Mouse (Mus musculus): ENCODE results near the gene Qtrt1. TPM values are rescaled to one million over a fixed set of nuclear protein-coding genes. Genes with fewer than 3 reads are reported as not detected.

The Qtrt1 gene
- polyA plus RNA-seq, 1 experiment: 23.7 TPM

- Histone ChIP-seq H3K4me1 (ENCODE audit: control insufficient read depth, insufficient read depth, low read length) (peaks cover 36% of the 10 kb centered on the region), H3K4me3 (ENCODE audit: insufficient read depth, low read depth, low read length) (no peak overlapping the region), H3K27me3 (replicated peaks; ENCODE audit: control insufficient read depth, insufficient read depth, low read length) (no peaks in the 10 kb centered on the region), H3K27ac (ENCODE audit: insufficient read depth, low read depth, low read length) (no peak overlapping the region), H3K36me3 (ENCODE audit: control insufficient read depth, insufficient read depth, low read length) (no peaks in the 10 kb centered on the region)
- DNase-seq: no peak
- 77% methylated on average over 3 of the region's 3 CpGs for WGBS
- TF ChIP-seq CTCF (conservative IDR thresholded peaks at IDR 0.05; ENCODE audit: insufficient read depth, insufficient read length, low read depth, low read length): no peak
- no peak for TF ChIP-seq POLR2A (IDR thresholded peaks at IDR 0.05; ENCODE audit: low read depth, low read length)
Measured at GRCm38 (mm10) chr9:21438219-21438618, 26.6 kb downstream of the Qtrt1 start.

DNA sequence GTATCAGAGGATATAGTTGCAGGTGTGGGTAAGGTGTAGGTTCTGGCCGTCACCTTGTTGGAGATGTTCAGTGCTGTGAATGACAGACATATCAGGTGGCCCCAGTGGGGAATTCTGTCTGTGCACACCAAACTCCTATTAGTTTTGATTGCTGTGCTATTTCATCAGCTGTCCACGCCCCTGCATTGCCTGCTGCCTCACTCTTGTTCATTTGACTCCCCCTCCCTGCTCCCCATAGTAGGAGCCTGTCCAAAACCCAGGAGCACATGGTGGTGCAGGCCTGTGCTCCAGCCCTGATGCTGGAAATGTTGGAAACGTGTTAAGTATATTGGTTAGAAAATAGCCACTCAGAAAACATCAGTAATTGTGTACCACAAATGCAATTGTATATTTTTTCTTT, 27.8 kb downstream of the Qtrt1 start:
- TF ChIP-seq POLR2A (IDR thresholded peaks at IDR 0.05; ENCODE audit: low read depth, low read length) (no peak), CTCF (conservative IDR thresholded peaks at IDR 0.05; ENCODE audit: insufficient read depth, insufficient read length, low read depth, low read length) (no peak)
- Histone ChIP-seq H3K4me1 (ENCODE audit: control insufficient read depth, insufficient read depth, low read length) (peaks cover 34% of the 10 kb centered on the region), H3K4me3 (ENCODE audit: insufficient read depth, low read depth, low read length) (no peak overlapping the region), H3K27me3 (replicated peaks; ENCODE audit: control insufficient read depth, insufficient read depth, low read length) (no peaks in the 10 kb centered on the region), H3K27ac (ENCODE audit: insufficient read depth, low read depth, low read length) (no peak overlapping the region; the same call in 1 of the 2 replicates), H3K36me3 (ENCODE audit: control insufficient read depth, insufficient read depth, low read length) (no peaks in the 10 kb centered on the region)
- DNase-seq: no peak
- 71% methylated on average over 3 of the region's 3 CpGs for WGBS

DNA sequence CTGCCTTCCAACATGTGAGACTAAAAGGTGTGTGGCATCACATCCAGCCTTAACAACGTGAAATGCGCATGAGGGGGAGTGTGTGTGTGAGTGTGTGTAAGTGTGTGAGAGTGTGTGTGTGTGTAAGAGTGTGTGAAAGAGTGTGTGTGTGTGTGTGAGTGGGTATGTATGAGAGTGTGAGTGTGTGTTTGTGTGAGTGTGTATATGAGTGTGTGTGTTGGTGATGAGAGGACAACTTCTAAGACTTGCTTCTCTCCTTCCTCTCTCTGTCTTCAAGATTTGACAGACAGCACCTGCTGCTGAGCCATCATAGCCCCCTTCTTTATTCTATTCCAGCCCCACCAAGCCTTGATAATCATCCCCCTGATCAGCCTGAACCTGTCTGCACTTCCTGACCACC, 28.3 kb downstream of the Qtrt1 start:
- DNase-seq: no peak
- no peaks in the 10 kb centered on the region for H3K36me3 ChIP-seq (ENCODE audit: control insufficient read depth, insufficient read depth, low read length)
- H3K4me1 ChIP-seq (ENCODE audit: control insufficient read depth, insufficient read depth, low read length): peaks cover 34% of the 10 kb centered on the region
- no peak for TF ChIP-seq POLR2A (IDR thresholded peaks at IDR 0.05; ENCODE audit: low read depth, low read length)
- no peak for TF ChIP-seq CTCF (conservative IDR thresholded peaks at IDR 0.05; ENCODE audit: insufficient read depth, insufficient read length, low read depth, low read length)
- no peak overlapping the region for H3K4me3 ChIP-seq (ENCODE audit: insufficient read depth, low read depth, low read length)
- H3K27ac ChIP-seq (ENCODE audit: insufficient read depth, low read depth, low read length): no peak overlapping the region
- no peaks in the 10 kb centered on the region for H3K27me3 ChIP-seq (replicated peaks; ENCODE audit: control insufficient read depth, insufficient read depth, low read length)
- WGBS: 88% methylated on average over 2 of the region's 2 CpGs

- DNase-seq: no peak
- Histone ChIP-seq H3K36me3 (ENCODE audit: control insufficient read depth, insufficient read depth, low read length) (no peaks in the 10 kb centered on the region), H3K27ac (ENCODE audit: insufficient read depth, low read depth, low read length) (no peak overlapping the region), H3K4me1 (ENCODE audit: control insufficient read depth, insufficient read depth, low read length) (peaks cover 31% of the 10 kb centered on the region), H3K27me3 (replicated peaks; ENCODE audit: control insufficient read depth, insufficient read depth, low read length) (no peaks in the 10 kb centered on the region), H3K4me3 (ENCODE audit: insufficient read depth, low read depth, low read length) (no peak overlapping the region)
- TF ChIP-seq POLR2A (IDR thresholded peaks at IDR 0.05; ENCODE audit: low read depth, low read length) (no peak), CTCF (conservative IDR thresholded peaks at IDR 0.05; ENCODE audit: insufficient read depth, insufficient read length, low read depth, low read length) (no peak)
Measured at GRCm38 (mm10) chr9:21440387-21440786, 28.8 kb downstream of the Qtrt1 start.

DNA sequence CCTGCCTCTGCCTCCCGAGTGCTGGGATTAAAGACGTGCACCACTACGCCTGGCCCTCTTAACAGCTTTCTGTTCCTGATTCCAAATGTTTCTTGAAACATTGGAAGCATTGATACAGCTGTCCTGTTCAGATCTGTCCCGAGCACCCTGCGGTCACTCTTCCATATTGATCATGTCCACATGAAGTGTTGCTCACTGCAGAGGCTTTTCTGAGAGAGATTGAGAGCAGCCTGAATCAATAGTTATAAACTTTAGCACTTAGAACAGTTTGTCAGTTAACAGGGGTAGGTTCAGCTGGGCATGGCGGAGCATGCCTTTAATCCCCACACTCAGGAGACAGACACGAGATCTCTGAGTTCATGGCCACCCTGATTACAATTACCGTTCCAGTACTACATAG, 32.2 kb downstream of the Qtrt1 start:
- H3K4me3 ChIP-seq (ENCODE audit: insufficient read depth, low read depth, low read length): no peak overlapping the region
- no peak for DNase-seq
- H3K36me3 ChIP-seq (ENCODE audit: control insufficient read depth, insufficient read depth, low read length): no peaks in the 10 kb centered on the region
- H3K27ac ChIP-seq (ENCODE audit: insufficient read depth, low read depth, low read length): no peak overlapping the region
- peaks cover 5% of the 10 kb centered on the region for H3K4me1 ChIP-seq (ENCODE audit: control insufficient read depth, insufficient read depth, low read length)
- TF ChIP-seq POLR2A (IDR thresholded peaks at IDR 0.05; ENCODE audit: low read depth, low read length): no peak
- TF ChIP-seq CTCF (conservative IDR thresholded peaks at IDR 0.05; ENCODE audit: insufficient read depth, insufficient read length, low read depth, low read length): no peak
- 94% methylated on average over 8 of the region's 8 CpGs for WGBS
- no peaks in the 10 kb centered on the region for H3K27me3 ChIP-seq (replicated peaks; ENCODE audit: control insufficient read depth, insufficient read depth, low read length)

GRCm38 (mm10) chr9:21444574-21444973, 32.9 kb downstream of the Qtrt1 start:
- 53% methylated on average over 4 of the region's 4 CpGs for WGBS
- no peak for DNase-seq
- Histone ChIP-seq H3K27me3 (replicated peaks; ENCODE audit: control insufficient read depth, insufficient read depth, low read length) (no peaks in the 10 kb centered on the region), H3K27ac (ENCODE audit: insufficient read depth, low read depth, low read length) (no peak overlapping the region), H3K4me3 (ENCODE audit: insufficient read depth, low read depth, low read length) (no peak overlapping the region), H3K4me1 (ENCODE audit: control insufficient read depth, insufficient read depth, low read length) (peaks cover under 1% of the 10 kb centered on the region), H3K36me3 (ENCODE audit: control insufficient read depth, insufficient read depth, low read length) (no peaks in the 10 kb centered on the region)
- TF ChIP-seq CTCF (conservative IDR thresholded peaks at IDR 0.05; ENCODE audit: insufficient read depth, insufficient read length, low read depth, low read length) (no peak), POLR2A (IDR thresholded peaks at IDR 0.05; ENCODE audit: low read depth, low read length) (no peak)

DNA sequence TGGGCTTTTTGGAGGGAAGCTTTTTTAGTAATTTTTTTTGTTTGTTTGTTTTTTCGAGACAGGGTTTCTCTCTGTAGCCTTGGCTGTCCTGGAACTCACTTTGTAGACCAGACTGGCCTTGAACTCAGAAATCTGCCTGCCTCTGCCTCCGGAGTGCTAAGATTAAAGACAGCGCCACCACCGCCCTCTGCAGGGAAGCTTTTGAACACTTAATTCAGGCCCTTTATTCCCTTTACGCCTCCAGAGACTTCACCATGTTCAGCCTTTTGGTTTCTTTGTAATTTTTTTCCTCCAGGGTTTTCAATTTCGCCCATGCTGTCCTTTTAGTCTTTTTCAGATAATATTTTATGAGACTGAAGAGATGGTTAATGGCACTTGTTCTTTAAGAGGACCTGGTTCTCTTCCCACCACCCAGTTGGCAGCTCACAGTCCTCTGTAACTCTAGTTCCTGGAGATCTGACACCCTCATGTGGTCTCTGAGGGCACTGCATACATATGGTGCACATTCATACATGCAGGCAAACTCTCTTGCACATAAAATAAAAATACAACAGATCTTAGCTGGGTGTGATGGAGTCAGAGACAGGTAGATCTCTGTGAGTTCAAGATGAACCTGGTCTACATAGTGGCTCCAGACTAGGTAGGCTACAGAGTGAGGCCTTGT, 33.6 kb downstream of the Qtrt1 start:
- Histone ChIP-seq H3K36me3 (ENCODE audit: control insufficient read depth, insufficient read depth, low read length) (no peaks in the 10 kb centered on the region), H3K27me3 (replicated peaks; ENCODE audit: control insufficient read depth, insufficient read depth, low read length) (no peaks in the 10 kb centered on the region), H3K27ac (ENCODE audit: insufficient read depth, low read depth, low read length) (no peak overlapping the region), H3K4me3 (ENCODE audit: insufficient read depth, low read depth, low read length) (no peak overlapping the region), H3K4me1 (ENCODE audit: control insufficient read depth, insufficient read depth, low read length) (peaks cover 6% of the 10 kb centered on the region)
- 95% methylated on average over 6 of the region's 6 CpGs for WGBS
- DNase-seq: no peak
- TF ChIP-seq POLR2A (IDR thresholded peaks at IDR 0.05; ENCODE audit: low read depth, low read length) (no peak), CTCF (conservative IDR thresholded peaks at IDR 0.05; ENCODE audit: insufficient read depth, insufficient read length, low read depth, low read length) (peak; percentile 13; the same call in 1 of the 2 replicates)
